Mouse (Mus musculus) embryonic facial prominence, embryonic 14.5 days (tissue): ENCODE data around the gene Aplf. TPM values are rescaled to one million over a fixed set of nuclear protein-coding genes. Genes with fewer than 3 reads are reported as not detected.

Source experiments
- ATAC-seq: fragments of 200-750 bp; cut with Nextera tagmentation; 2 replicates; pipeline ENCODE4 v1.8.0; 2017; ENCODE audit warnings: low read depth, moderate number of reproducible peaks, moderate TSS enrichment
- DNase-seq: peaks from one replicate; pipeline ENCODE4 v3.0.0-alpha.2; 2015; ENCODE audit warnings: low spot score
- H3K27ac ChIP-seq: fragments of 300-500 bp; sonication (generic); replicated peaks from 2 replicates; pipeline ENCODE4 v1.5.1; 2014; ENCODE audit warnings: low read depth, mild to moderate bottlenecking, low read length, moderate library complexity
- H3K27me3 ChIP-seq: fragments of 300-500 bp; sonication (generic); replicated peaks from 2 replicates; pipeline ENCODE4 v1.6.1; 2014; ENCODE audit warnings: low read length; ENCODE audit not compliant: control insufficient read depth, insufficient read depth
- H3K36me3 ChIP-seq: fragments of 300-500 bp; sonication (generic); 2 replicates; pipeline ENCODE4 v1.6.1; 2014; ENCODE audit warnings: low read length, mixed read lengths; ENCODE audit not compliant: control insufficient read depth, insufficient read depth
- H3K4me1 ChIP-seq: fragments of 300-500 bp; sonication (generic); 2 replicates; pipeline ENCODE4 v1.6.1; 2014; ENCODE audit warnings: antibody characterized with exemption, low read length; ENCODE audit not compliant: control insufficient read depth, insufficient read depth
- H3K4me2 ChIP-seq: fragments of 300-500 bp; sonication (generic); 2 replicates; pipeline ENCODE4 v1.6.1; 2014; ENCODE audit warnings: low read depth, mild to moderate bottlenecking, low read length, moderate library complexity, mixed read lengths
- H3K4me3 ChIP-seq: fragments of 300-500 bp; sonication (generic); 2 replicates; pipeline ENCODE4 v1.5.1; 2014; ENCODE audit warnings: low read depth, mild to moderate bottlenecking, low read length
- H3K9ac ChIP-seq: fragments of 300-500 bp; sonication (generic); 2 replicates; pipeline ENCODE4 v1.6.1; 2014; ENCODE audit warnings: low read depth, mild to moderate bottlenecking, low read length, moderate library complexity, mixed read lengths
- H3K9me3 ChIP-seq: fragments of 300-500 bp; sonication (generic); 2 replicates; pipeline ENCODE4 v1.6.1; 2016; ENCODE audit warnings: low read length; ENCODE audit not compliant: control insufficient read depth
- WGBS: fragments of 180-500 bp; shearing (Covaris S2); extraction: QIAGEN DNeasy Blood & Tissue Kit; methylation state at CpG from one replicate; pipeline ENCODE4 v1.1.7; 2014; 5-methylcytosine and 5-hydroxymethylcytosine counted together
- polyA plus RNA-seq: library from polyadenylated mRNA; unstranded; fragments of >200 nt; fragmentation: Nextera tagmentation; extraction: Ambion mirVana; gene quantifications from 2 replicates; pipeline ENCODE4 v1.2.1, GENCODE M21; 2014

The Aplf gene
- polyA plus RNA-seq, 1 experiment from 2014 or later, result 11.8 TPM

GRCm38 (mm10) chr6:87615696-87616083, 56.3 kb downstream of the Aplf start:
- no peak overlapping the region for H3K27ac ChIP-seq
- H3K4me3 ChIP-seq, result no peak overlapping the region
- no peak overlapping the region for H3K9ac ChIP-seq
- no peaks in the 10 kb centered on the region for H3K27me3 ChIP-seq
- H3K36me3 ChIP-seq, result no peaks in the 10 kb centered on the region
- H3K4me1 ChIP-seq, result no peaks in the 10 kb centered on the region
- DNase-seq (peak; percentile 61), ATAC-seq (peak; percentile 55; the same call in 1 of the 2 replicates)
- WGBS, result 85% methylated on average over 14 of the region's 14 CpGs
- no peak overlapping the region for H3K4me2 ChIP-seq
- no peaks in the 10 kb centered on the region for H3K9me3 ChIP-seq

- no peaks in the 10 kb centered on the region for H3K9me3 ChIP-seq
- 44% methylated on average over 11 of the region's 11 CpGs for WGBS
- H3K4me2 ChIP-seq, result no peak overlapping the region
- no peak overlapping the region for H3K27ac ChIP-seq
- peak; percentile 26 for DNase-seq
- H3K4me3 ChIP-seq, result no peak overlapping the region
- no peaks in the 10 kb centered on the region for H3K27me3 ChIP-seq
- no peak overlapping the region for H3K9ac ChIP-seq
- peak; percentile 26; the same call in 1 of the 2 replicates for ATAC-seq
- H3K36me3 ChIP-seq, result no peaks in the 10 kb centered on the region
- H3K4me1 ChIP-seq, result no peaks in the 10 kb centered on the region
Observed at GRCm38 (mm10) chr6:87614794-87615695, 56.9 kb downstream of the Aplf start.

DNA sequence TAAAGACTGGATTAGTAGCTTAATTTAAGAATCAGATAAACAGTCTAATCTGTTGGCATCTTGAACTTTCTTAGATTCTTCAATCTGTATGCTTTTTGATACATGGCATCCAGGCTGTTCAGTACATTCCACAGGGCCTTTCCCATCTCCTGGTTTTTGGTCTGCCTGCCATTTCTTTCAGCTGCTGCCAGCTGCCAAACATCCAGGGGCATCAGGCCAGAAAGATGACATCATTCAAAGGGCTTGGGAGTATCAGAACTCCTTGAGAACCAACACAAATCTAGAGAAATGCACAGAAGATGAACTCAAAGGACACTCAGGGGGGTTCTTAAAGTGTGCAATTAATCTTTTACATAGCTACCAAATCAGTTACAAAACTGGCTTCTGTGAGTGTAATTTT, 72.2 kb downstream of the Aplf start:
- Histone ChIP-seq H3K9me3 (no peaks in the 10 kb centered on the region), H3K36me3 (no peaks in the 10 kb centered on the region), H3K27ac (no peak overlapping the region), H3K4me1 (no peaks in the 10 kb centered on the region), H3K9ac (no peak overlapping the region), H3K27me3 (no peaks in the 10 kb centered on the region), H3K4me3 (no peak overlapping the region), H3K4me2 (no peak overlapping the region)
- DNase-seq, result peak; percentile 62
- ATAC-seq, result peak; percentile 18; the same call in 1 of the 2 replicates

DNA sequence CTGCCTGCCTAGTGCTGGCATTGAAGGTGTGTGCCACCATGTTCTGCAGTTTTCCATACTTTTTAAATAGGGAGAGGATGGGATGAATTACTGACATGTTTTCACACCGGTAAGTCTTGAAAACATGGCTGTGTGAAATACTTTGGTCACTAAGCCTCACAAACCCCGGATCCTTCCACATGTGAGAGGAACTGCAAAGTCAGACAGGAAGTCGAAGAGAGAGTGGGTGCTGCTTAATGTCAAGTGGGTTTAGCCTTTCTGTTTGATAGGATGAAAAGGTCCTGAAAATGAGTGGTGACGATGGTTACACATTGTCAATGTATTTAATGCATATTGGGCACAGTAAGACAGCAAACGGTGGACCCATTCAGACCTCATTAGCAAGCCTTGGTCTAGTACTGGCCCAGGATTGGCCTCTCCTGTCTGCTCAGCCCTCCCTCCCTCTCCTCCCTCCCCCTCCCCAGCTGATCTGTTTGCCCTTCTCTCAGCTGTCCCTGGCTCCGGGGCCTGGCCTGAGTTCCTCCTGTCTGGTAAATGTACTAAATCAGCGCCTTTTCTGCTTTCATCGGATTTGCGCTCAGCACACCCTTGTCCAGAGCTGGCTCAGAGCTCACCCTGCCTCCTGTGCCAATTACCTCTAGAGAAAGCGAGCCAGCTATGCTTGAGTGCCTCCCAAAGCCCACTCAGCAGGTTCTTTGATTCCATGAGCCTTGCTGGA, 74.7 kb downstream of the Aplf start:
- Histone ChIP-seq H3K27me3 (no peaks in the 10 kb centered on the region), H3K4me3 (no peak overlapping the region), H3K4me1 (no peaks in the 10 kb centered on the region), H3K9ac (no peak overlapping the region), H3K9me3 (no peaks in the 10 kb centered on the region), H3K4me2 (no peak overlapping the region), H3K36me3 (no peaks in the 10 kb centered on the region), H3K27ac (no peak overlapping the region)
- DNase-seq (peak; percentile 78), ATAC-seq (peak; percentile 80)
- 49% methylated on average over 10 of the region's 10 CpGs for WGBS

- 55% methylated on average over 6 of the region's 6 CpGs for WGBS
- Histone ChIP-seq H3K27ac (no peak overlapping the region), H3K9me3 (no peaks in the 10 kb centered on the region), H3K9ac (no peak overlapping the region), H3K4me2 (no peak overlapping the region), H3K4me3 (no peak overlapping the region), H3K27me3 (no peaks in the 10 kb centered on the region), H3K36me3 (no peaks in the 10 kb centered on the region), H3K4me1 (0 out of 2 replicates have a peak, but pooled peaks cover 4% of the 10 kb centered on the region)
- DNase-seq (no peak), ATAC-seq (no peak)
Observed at GRCm38 (mm10) chr6:87594188-87594587, 77.8 kb downstream of the Aplf start.

GRCm38 (mm10) chr6:87590394-87591281, 81.4 kb downstream of the Aplf start, which contains the start of gene Prokr1:
Gene Prokr1, minus strand, starts transcription at chr6:87590743.
- H3K36me3 ChIP-seq, result no peaks in the 10 kb centered on the region
- peak within 1 kb of the TSS; percentile 66 for H3K9ac ChIP-seq
- peak within 1 kb of the TSS; percentile 52 for H3K4me3 ChIP-seq
- H3K4me2 ChIP-seq, result peak within 1 kb of the TSS; percentile 90
- WGBS, result 1% methylated on average over 28 of the region's 34 CpGs
- H3K27me3 ChIP-seq, result no peaks in the 10 kb centered on the region
- H3K4me1 ChIP-seq, result 0 out of 2 replicates have a peak, but pooled peaks cover 4% of the 10 kb centered on the region
- H3K27ac ChIP-seq, result no peak within 1 kb of the TSS
- ATAC-seq (peak; percentile 93), DNase-seq (peak; percentile 72)
- no peaks in the 10 kb centered on the region for H3K9me3 ChIP-seq

DNA sequence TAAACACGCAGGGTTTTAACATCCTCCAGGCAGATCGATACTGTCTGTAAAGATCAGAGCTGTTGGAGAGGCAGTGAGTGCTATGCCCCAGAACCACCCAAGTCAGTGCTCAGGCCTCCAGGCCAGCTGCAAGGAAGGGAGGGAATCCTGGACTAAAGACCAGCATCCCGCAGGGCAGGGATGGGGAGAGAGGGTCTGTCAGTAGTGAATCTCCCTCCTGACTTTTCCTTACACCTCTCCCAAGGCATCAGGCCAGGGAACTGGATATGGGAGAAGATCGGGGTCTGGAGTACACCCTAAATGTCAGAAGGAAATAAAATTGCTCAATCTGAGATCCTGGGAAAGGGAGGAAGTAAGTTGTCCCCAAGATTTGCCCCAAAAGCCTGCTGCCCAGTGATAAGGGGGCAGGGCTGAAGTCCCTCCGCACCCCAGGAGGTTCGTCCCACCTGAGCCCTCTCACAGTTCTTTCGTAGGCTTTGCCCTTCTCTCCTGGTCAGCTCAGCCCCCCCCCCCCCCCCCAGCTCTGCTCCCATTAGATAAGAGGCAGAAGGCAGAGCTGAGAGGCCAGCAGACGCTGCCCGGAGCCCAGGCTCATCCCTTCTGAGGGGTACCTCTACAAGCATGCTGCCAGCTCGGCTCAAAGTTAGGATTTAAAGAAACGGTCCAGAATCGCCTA, 82.1 kb downstream of the Aplf start:
- no peaks in the 10 kb centered on the region for H3K36me3 ChIP-seq
- H3K4me2 ChIP-seq, result peak overlapping the region; percentile 90
- peak overlapping the region; percentile 52 for H3K4me3 ChIP-seq
- 9% methylated on average over 11 of the region's 12 CpGs for WGBS
- H3K4me1 ChIP-seq, result 0 out of 2 replicates have a peak, but pooled peaks cover 4% of the 10 kb centered on the region
- DNase-seq, result no peak
- no peak for ATAC-seq
- H3K27ac ChIP-seq, result no peak overlapping the region
- H3K9ac ChIP-seq, result peak overlapping the region; percentile 66
- H3K9me3 ChIP-seq, result no peaks in the 10 kb centered on the region
- no peaks in the 10 kb centered on the region for H3K27me3 ChIP-seq
